Mouse (Mus musculus) telencephalon, adult 2 months (tissue): Measurements from ENCODE around the gene Panx1.

Experiments used
- DNase-seq: peaks from one replicate; pipeline ENCODE4 v3.0.0-alpha.2; 2011; ENCODE audit warnings: low read depth, low spot score

Panx1 gene

GRCm38 (mm10) chr9:15023049-15023448, 22.2 kb downstream of the Panx1 start:
- no peak for DNase-seq

GRCm38 (mm10) chr9:15021156-15021555, 24.1 kb downstream of the Panx1 start:
- no peak for DNase-seq

GRCm38 (mm10) chr9:15020561-15021080, 24.7 kb downstream of the Panx1 start:
- DNase-seq, result no peak

GRCm38 (mm10) chr9:15018756-15019131, 26.5 kb downstream of the Panx1 start:
- DNase-seq, result no peak

DNA sequence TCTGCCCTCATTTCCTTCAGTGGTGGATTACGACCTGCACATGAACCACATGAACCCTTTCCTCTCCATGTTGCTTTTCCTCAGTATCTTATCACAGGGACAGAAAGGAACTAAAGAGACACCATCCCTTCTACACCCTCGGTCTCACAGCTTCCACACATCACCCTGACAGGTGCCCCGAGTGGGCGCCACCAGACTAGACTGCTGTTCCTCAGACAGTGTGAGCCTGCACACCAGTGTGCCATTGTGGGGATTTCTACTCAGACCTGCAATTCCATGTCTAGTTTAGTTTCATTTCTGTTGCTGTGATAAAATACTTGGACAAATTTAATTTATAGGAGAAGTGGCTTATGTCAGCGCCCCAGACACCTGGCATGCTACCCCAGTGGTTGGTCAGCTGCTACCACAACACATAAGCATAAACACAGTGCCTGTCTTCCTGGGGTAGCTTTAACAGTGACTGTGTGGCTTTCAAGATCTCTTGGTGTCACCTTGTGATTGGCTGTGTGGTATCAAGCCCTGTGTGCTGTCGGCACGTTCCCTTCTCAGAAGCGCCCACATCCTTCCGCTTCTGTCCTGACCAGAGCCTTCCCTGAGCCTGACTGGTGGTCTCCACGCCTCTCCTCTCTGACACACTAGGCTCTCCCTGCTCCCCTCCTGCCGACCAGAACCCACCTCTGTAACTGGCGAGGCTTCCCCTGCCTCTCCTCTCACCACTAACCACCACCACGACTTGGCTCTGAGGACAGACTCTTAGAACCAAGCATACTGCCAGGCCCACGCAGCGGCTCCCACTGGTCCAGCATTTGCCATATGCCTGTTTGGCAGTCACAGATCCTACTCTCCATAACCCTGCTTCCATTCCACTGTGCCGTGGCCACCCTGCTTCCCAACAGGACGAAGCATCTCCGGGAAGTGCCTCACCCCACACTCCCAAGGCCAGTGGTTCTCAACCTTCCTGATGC, 27.2 kb downstream of the Panx1 start:
- no peak for DNase-seq

- DNase-seq, result peak; percentile 74
These were observed 29.9 kb downstream of the Panx1 start for GRCm38 (mm10) chr9:15015223-15015956.

GRCm38 (mm10) chr9:15007566-15007965, 37.7 kb downstream of the Panx1 start:
- no peak for DNase-seq

GRCm38 (mm10) chr9:15004298-15004685, 41.0 kb downstream of the Panx1 start:
- DNase-seq, result no peak

DNA sequence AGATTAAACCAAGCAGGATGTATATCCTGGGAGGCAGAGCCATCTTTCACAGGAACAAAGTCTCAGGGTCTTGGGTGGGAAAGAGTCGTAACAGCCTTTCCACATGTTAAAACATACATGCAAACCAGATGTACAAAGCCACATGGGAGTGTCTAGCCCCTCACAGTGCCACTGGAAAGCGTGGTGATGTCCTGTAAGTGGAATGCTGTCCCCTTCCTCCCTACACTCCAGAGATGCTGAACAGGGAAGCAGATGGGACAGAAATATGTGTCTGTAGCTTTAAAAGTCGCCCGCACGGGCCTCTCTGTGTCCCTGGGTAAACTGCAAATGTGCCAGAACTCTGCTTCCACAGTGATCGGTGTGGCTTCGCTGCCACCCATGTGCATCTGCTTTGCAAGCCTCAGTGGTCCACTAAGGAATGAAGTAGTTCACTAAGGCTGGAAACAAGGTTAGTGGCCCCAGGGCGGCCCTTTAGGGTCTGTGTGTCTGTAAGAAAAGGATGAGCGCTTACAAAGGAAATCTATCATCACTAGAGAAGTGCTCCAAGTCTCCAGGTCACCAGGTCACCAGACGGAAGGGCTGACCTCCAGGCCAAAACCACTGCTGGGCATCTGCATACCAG, 41.5 kb downstream of the Panx1 start:
- no peak for DNase-seq

GRCm38 (mm10) chr9:15002995-15003613, 42.2 kb downstream of the Panx1 start:
- DNase-seq, result no peak

DNA sequence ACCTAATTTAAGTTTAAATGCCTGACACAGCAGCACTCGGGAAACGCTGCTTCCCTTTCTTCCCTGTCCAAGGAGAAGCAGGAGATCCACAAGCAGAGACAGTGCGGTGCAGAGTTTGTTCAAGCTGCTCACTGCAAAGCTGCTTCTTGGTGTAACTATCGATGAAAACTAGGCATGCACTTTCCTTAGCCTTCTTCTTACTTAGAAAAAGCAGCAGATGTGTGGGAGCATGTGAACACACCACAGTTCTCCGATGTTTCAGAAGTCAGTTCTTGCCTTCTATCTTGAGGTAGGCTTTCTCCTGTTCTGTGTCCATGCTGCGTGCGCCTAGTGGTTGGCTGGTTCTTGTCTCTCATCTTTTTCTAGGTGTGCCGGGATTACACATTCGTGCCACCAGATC, 46.5 kb downstream of the Panx1 start:
- DNase-seq, result no peak

- DNase-seq, result no peak
These were observed 47.8 kb downstream of the Panx1 start for GRCm38 (mm10) chr9:14997271-14998055.

DNA sequence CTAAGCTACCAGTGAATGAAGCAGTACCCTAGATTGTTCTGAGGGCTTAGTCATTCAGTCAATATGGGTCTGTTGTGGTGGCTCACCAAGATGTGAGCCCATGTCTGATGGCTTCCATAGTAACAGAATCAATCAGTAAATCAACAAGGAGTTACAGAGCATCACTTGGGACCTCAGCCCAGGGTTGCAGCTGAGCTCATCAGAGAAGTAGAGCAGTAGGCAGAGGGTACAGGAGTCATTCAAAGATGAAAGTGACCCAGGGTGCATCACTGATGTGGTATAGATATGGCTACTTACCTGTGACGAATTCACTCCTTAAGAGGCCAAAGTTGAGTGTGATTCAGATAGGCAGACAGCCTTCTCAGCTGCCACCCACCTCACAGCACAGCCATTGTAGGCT, 49.8 kb downstream of the Panx1 start:
- no peak for DNase-seq

DNA sequence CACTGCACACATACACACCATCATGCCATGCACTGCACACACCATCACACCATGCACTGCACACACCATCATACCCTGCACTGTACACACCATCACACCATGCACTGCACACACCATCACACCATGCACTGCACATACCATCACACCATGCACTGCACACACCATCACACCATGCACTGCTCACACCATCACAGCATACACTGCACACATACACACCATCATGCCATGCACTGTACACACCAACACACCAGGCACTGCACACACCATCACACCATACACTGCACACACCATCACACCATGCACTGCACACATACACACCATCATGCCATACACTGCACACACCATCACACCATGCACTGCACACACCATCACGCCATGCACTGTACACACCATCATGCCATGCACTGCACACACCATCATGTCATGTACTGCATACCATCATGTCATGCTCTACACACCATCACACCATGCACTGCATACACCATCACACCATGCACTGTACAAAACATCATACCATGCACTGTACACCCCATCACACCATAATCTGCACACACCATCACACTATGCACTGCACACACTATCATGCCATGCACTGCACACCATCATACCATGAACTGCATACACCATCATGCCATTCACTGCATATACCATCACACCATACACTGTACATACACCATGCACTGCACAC, 56.5 kb downstream of the Panx1 start:
- no peak for DNase-seq

DNA sequence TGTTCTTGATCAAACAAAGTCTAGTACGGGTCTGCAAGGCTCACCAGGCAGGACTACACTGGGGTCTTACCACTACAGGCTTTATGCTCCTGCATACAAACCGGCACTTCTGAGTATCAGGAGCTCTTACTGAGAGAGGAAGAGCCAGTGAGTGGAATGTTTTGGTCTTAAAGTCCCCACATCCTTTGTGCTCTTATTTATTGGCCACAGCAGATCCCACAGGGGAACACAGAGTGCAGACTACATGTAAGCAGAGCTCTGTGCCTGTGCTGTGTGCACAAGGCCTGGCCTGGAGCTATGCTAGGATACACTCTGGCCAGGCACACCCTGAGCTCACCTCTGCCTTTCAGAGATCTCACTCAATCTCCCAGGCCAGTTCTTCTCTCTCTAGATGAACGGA, 62.1 kb downstream of the Panx1 start:
- no peak for DNase-seq

- DNase-seq, result no peak
These were observed 62.6 kb downstream of the Panx1 start for GRCm38 (mm10) chr9:14982683-14983082.

DNA sequence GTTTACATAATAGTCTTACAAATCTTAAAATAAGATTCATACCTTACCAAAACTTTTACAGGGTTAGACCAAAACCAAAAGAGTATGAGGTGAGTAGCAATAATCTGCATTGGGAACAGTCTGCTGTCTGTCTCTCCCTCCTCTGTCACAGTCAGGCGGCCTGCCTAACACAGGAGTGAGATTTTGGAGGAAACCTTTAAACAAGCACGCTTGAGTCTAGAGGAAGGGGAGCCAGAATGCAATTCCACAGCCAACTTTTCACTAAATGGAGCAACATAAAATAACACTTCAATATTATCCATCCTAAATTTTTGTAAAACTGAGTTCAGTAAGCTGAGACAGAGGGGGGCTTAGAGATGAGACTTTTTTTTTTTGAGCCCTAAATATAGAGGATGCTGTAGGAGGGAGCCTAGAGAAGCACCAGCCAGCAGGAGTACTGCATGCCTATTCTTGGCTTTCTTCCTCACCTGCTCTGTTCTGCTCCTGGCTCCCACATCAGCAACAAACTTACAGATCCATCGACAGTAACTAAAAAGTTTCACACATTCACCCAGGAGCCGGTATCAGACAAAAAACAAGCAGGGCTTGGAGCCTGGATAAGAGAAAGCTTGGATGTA, 63.6 kb downstream of the Panx1 start:
- peak; percentile 91 for DNase-seq

- DNase-seq, result no peak
These were observed 70.7 kb downstream of the Panx1 start for GRCm38 (mm10) chr9:14974251-14975232.

DNA sequence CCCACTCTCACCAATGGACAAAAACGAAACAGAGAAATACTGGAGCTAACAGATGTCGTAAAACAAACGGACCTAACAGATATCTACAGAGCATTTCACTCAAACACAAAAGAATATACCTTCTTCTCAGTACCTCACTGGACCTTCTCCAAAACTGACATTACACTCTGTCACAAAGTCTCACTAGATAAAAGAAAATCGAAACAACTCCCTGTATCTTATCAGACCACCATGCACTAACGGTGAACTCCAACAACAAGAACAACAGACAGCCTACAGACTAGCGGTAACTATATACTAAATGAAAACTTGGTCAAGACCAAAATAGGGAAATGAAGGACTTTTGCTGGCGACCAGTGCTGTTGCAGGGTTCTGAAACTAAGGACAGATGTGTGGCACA, 71.5 kb downstream of the Panx1 start:
- DNase-seq, result no peak
